Mouse (Mus musculus) ES-E14 (cell line): ENCODE results near the gene Sptb. TPM values are rescaled to one million over a fixed set of nuclear protein-coding genes. Genes with fewer than 3 reads are reported as not detected.

ENCODE experiments used
- DNase-seq: peaks from one replicate; pipeline ENCODE4 v3.0.0-alpha.2; 2013; ENCODE audit warnings: low read depth, low spot score
- H3K27ac ChIP-seq: 2 replicates; pipeline ENCODE4 v1.5.1; 2012; ENCODE audit warnings: low read depth, mild to moderate bottlenecking, low read length, moderate library complexity, mixed read lengths; ENCODE audit not compliant: poor library complexity, insufficient read depth, severe bottlenecking
- H3K36me3 ChIP-seq: 2 replicates; pipeline ENCODE4 v1.6.1; 2012; ENCODE audit warnings: mild to moderate bottlenecking, low read length, moderate library complexity, mixed read lengths; ENCODE audit not compliant: control insufficient read depth, poor library complexity, insufficient read depth, severe bottlenecking
- H3K4me1 ChIP-seq, 2 experiments: fragments of 150-350 bp in 1 of 2; sonication (generic) in 1 of 2; 2 replicates each; pipeline ENCODE4 v1.6.1; 2012; ENCODE audit warnings: low read length in 2 of 2, mild to moderate bottlenecking in 1 of 2, mixed read lengths in 1 of 2; ENCODE audit not compliant: control insufficient read depth in 2 of 2, insufficient read depth in 2 of 2, poor library complexity in 1 of 2
- H3K4me3 ChIP-seq, 2 experiments: fragments of 150-350 bp in 1 of 2; sonication (generic) in 1 of 2; 2 replicates each; pipeline ENCODE4 v1.5.1; 2012; ENCODE audit warnings: low read length in 2 of 2, low read depth in 1 of 2, mild to moderate bottlenecking in 1 of 2, mixed read lengths in 1 of 2; ENCODE audit not compliant: insufficient read depth in 1 of 2, poor library complexity in 1 of 2, severe bottlenecking in 1 of 2
- H3K9ac ChIP-seq: 2 replicates; pipeline ENCODE4 v1.6.1; 2012; ENCODE audit warnings: low read depth, mild to moderate bottlenecking, low read length, mixed read lengths; ENCODE audit not compliant: poor library complexity, insufficient read depth, severe bottlenecking
- H3K9me3 ChIP-seq: fragments of 150-350 bp; sonication (generic); 2 replicates; pipeline ENCODE4 v1.6.1; 2012; ENCODE audit warnings: low read depth, mild to moderate bottlenecking, low read length; ENCODE audit not compliant: control insufficient read depth, insufficient read depth
- CHD2 ChIP-seq: IDR thresholded peaks from 2 replicates; pipeline ENCODE4 v1.6.1; 2014; ENCODE audit warnings: mild to moderate bottlenecking, low read depth, low read length, inconsistent platforms
- HCFC1 ChIP-seq: IDR thresholded peaks from 2 replicates; pipeline ENCODE4 v1.6.1; 2012; ENCODE audit warnings: low read length, inconsistent platforms, borderline replicate concordance; ENCODE audit not compliant: insufficient read depth
- MAFK ChIP-seq: IDR thresholded peaks from 2 replicates; pipeline ENCODE4 v1.6.1; 2014; ENCODE audit warnings: mild to moderate bottlenecking, low read depth, low read length, inconsistent platforms; ENCODE audit not compliant: insufficient read depth
- ZC3H11A ChIP-seq: IDR thresholded peaks from 2 replicates; pipeline ENCODE4 v1.6.1; 2012; ENCODE audit warnings: low read depth, mild to moderate bottlenecking, inconsistent platforms, low read length, borderline replicate concordance
- ZNF384 ChIP-seq: IDR thresholded peaks from 2 replicates; pipeline ENCODE4 v1.6.1; 2012; ENCODE audit warnings: low read depth, low read length, inconsistent platforms
- in situ Hi-C, 2 experiments: fragments of 600-800 bp; cut with MboI; formaldehyde crosslinking; loops; one replicate each; pipeline ENCODE4 v1.15.1; 2025; ENCODE audit warnings: low sequenced_read_pairs in 2 of 2, inconsistent platforms in 1 of 2; ENCODE audit not compliant: unreplicated experiment in 2 of 2
- total RNA-seq: library from RNA; depleted of rRNA; stranded (reverse); fragments of 300-350 nt; gene quantifications from 2 replicates; pipeline ENCODE4 v1.2.3, GENCODE M21; 2012

Gene Sptb
- total RNA-seq, 1 experiment: 3.6 TPM

DNA sequence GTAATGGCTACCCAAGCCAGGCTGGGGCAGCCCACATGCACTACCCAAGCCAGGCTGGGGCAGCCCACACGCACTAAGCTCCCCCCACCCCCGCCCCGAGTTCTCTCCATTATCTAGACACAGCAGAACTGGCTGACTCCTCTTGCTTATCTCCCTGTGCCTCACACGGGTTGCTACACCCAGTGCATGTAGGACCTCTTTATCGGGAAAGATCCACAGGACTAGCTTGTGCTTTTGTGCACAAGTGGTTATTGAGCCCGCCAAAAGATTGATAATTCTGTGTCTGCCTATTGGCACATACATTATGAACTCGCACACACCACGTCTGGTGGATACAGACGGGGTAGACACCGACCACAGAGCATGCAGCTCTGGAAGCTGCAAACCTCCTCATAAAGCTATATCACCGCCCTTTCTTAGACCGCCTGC is 36.5 kb downstream of the Sptb start:
- DNase-seq: no peak
- H3K36me3 ChIP-seq: no peaks in the 10 kb centered on the region
- no peaks in the 10 kb centered on the region for H3K9me3 ChIP-seq
- H3K27ac ChIP-seq: no peak overlapping the region
- no peak for TF ChIP-seq MAFK
- no peak for TF ChIP-seq ZNF384
- no peak for TF ChIP-seq HCFC1
- no peak for TF ChIP-seq ZC3H11A
- no peak for TF ChIP-seq CHD2
- H3K4me3 ChIP-seq: 0 out of 4 replicates have a peak overlapping the region, but pooled peaks have one; percentile 0 to 36
- no peak overlapping the region for H3K9ac ChIP-seq
- in situ Hi-C loops: loop anchor here in 1 of 2 experiments (10.0 kb wide), 1 partner anchor 61 kb away; no protein-coding TSS in a partner anchor
- peaks cover 0 to 3% of the 10 kb centered on the region in 2 experiments; a peak in 1 of 4 replicates for H3K4me1 ChIP-seq

DNA sequence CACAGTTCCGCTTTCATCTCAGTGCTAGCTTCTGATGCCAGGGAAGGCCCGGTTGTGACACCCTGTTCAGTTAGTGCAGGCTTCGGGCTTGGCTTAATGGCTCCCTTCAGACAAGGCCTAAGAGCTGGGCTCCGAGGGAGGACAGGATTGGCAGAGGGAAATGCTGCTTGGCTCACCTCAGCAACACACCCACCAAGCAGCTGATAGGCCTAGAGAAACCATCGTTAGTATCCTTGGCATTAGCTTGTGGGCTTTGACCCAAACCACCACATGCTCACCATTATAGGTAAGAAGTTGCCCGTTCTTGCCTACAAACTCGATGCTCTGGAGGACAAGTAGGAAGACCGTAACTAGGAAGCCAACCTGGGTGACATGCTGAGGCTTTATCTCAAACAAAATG is 38.3 kb downstream of the Sptb start:
- Histone ChIP-seq H3K27ac (no peak overlapping the region; the same call in 1 of the 2 replicates), H3K9me3 (no peaks in the 10 kb centered on the region), H3K4me3 (no peak overlapping the region), H3K4me1 (peaks cover 0 to 3% of the 10 kb centered on the region in 2 experiments; a peak in 1 of 4 replicates), H3K9ac (no peak overlapping the region), H3K36me3 (no peaks in the 10 kb centered on the region)
- in situ Hi-C loops: loop anchor here in 1 of 2 experiments (10.0 kb wide), 1 partner anchor 63 kb away; no protein-coding TSS in a partner anchor
- DNase-seq: no peak
- TF ChIP-seq CHD2: no peak

DNA sequence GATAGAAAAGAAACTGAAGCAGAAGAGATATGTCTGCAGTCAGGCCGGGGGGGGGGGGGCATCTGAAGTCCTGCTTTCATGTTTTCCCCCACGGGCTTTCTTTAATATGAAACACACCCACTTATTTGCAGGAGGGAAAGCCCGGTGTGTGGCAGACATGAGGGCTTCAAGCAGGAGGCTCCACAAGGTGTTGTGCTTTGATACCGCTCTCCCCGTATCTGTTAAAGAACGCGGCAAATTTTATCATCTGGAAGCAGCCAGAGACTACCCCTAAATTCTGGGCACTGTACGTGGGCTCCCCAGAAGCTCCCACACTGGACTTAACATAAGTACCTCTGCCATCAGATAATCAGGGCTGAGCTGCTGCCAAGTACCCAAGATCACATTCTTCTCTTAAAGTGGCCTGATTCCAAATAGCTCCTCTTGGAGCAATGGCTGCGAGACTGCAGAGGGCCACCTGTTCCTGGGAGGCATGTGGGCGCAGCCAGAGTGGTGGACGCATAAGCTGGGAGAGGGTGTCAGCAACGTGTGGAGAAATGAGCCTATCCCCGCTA is 39.7 kb downstream of the Sptb start:
- TF ChIP-seq CHD2: no peak
- TF ChIP-seq ZNF384: no peak
- TF ChIP-seq MAFK: no peak
- TF ChIP-seq ZC3H11A: no peak
- TF ChIP-seq HCFC1: no peak
- Histone ChIP-seq H3K9me3 (no peaks in the 10 kb centered on the region), H3K36me3 (no peaks in the 10 kb centered on the region), H3K27ac (no peak overlapping the region), H3K4me1 (peaks cover 0 to 3% of the 10 kb centered on the region in 2 experiments; a peak in 1 of 4 replicates), H3K9ac (no peak overlapping the region), H3K4me3 (no peak overlapping the region)
- no peak for DNase-seq
- in situ Hi-C loops: loop anchor here in 1 of 2 experiments (10.0 kb wide), 1 partner anchor 64 kb away; no protein-coding TSS in a partner anchor

DNA sequence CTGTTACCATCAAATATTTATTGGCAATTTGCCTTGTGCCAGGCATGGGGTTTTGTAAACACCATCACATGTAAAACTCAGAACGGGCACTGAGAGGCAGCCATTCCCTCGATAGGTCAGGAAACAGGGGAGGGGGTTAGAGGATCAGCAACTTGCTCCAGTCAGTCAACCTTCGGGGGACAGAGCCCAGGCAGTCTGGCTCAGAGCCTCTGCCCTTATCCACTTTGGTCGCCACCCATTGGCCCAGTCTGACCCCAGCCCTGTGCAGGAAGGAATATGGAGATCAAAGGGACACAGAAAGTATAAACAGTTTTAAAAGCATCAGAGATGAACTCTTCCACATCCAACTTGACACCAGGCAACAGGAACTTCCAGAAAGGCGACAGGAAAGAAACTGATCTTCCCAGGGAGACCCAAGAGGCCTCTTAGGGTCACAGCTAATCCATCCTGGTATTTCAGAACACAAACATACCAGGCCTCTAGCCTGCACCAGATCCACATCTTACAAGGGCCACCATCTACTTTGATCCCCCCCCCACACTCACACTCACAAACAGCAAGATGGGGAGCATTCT is 40.3 kb downstream of the Sptb start:
- Histone ChIP-seq H3K27ac (no peak overlapping the region), H3K9ac (no peak overlapping the region), H3K4me3 (no peak overlapping the region), H3K36me3 (no peaks in the 10 kb centered on the region), H3K9me3 (no peaks in the 10 kb centered on the region), H3K4me1 (peaks cover 0 to 3% of the 10 kb centered on the region in 2 experiments; a peak in 1 of 4 replicates)
- in situ Hi-C loops: loop anchor here in 1 of 2 experiments (10.0 kb wide), 1 partner anchor 65 kb away; no protein-coding TSS in a partner anchor
- DNase-seq: no peak
- TF ChIP-seq ZC3H11A: no peak
- TF ChIP-seq CHD2: no peak
- TF ChIP-seq HCFC1: no peak
- TF ChIP-seq MAFK: no peak
- TF ChIP-seq ZNF384: no peak
